Mouse (Mus musculus) CH12.LX (cell line): ENCODE data around the gene Cald1.

Experiments used
- CTCF ChIP-seq, 2 experiments: IDR thresholded peaks in 1 of 2; conservative IDR thresholded peaks in 1 of 2; 2 replicates each; pipeline ENCODE4 v1.5.1; 2011 to 2012; ENCODE audit warnings: low read depth in 2 of 2, low read length in 2 of 2, improper control_type of control experiment in 1 of 2, inconsistent platforms in 1 of 2, mild to moderate bottlenecking in 1 of 2, moderate library complexity in 1 of 2
- ELF1 ChIP-seq: IDR thresholded peaks from 2 replicates; pipeline ENCODE4 v1.6.1; 2014; ENCODE audit warnings: low read depth, mild to moderate bottlenecking, inconsistent platforms, low read length, improper control_type of control experiment
- MYC ChIP-seq: IDR thresholded peaks from 2 replicates; pipeline ENCODE4 v1.6.1; 2011; ENCODE audit warnings: low read depth, mild to moderate bottlenecking, improper control_type of control experiment, low read length
- POLR2A ChIP-seq: IDR thresholded peaks from 2 replicates; pipeline ENCODE4 v1.6.1; 2011; ENCODE audit warnings: low read depth, mild to moderate bottlenecking, improper control_type of control experiment, low read length
- ZMIZ1 ChIP-seq: IDR thresholded peaks from 2 replicates; pipeline ENCODE4 v1.6.1; 2012; ENCODE audit warnings: low read depth, mild to moderate bottlenecking, inconsistent platforms, low read length, improper control_type of control experiment
- ZNF384 ChIP-seq: IDR thresholded peaks from 2 replicates; pipeline ENCODE4 v1.6.1; 2012; ENCODE audit warnings: low read depth, low read length, improper control_type of control experiment, inconsistent platforms

DNA sequence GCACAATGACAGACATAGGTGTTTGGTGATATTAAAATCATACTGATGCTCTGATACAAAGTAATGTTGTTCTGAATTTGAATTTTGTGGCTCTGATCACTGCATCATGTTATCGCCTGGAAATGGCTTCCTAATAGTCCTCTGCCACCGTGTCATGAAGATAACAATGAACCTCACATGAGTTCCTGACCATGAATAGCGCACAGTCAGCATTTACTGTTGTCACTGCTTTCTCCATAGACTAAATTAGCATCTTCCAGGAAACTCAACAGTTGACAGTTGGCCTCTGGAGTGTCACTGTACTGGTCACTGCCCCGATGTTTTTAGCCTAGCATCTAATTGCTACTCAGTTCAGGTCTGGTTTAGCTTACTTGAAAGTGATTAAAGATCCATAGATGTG, 95.8 kb downstream of the Cald1 start:
- TF ChIP-seq ELF1 (no peak), CTCF (conservative IDR thresholded peaks at IDR 0.05 in 1 of 2, IDR thresholded peaks at IDR 0.05 in 1 of 2; ENCODE audit: low read depth in 2 of 2, low read length in 2 of 2) (no peak), ZMIZ1 (no peak), ZNF384 (no peak), POLR2A (no peak), MYC (no peak)
